Mouse (Mus musculus) embryonic facial prominence, embryonic 12.5 days (tissue): ENCODE results near the gene Rxfp4. TPM values are rescaled to one million over a fixed set of nuclear protein-coding genes. Genes with fewer than 3 reads are reported as not detected.
A peak's percentile ranks its signal among the peaks of the same experiment; 100 is the strongest.

Source experiments
- ATAC-seq: fragments of 200-750 bp; cut with Nextera tagmentation; 2 replicates; pipeline ENCODE4 v1.8.0; 2017; ENCODE audit not compliant: insufficient number of reproducible peaks, insufficient read depth, low FRiP score, low TSS enrichment
- H3K27ac ChIP-seq: fragments of 300-500 bp; sonication (generic); 2 replicates; pipeline ENCODE4 v1.5.1; 2016; ENCODE audit warnings: mild to moderate bottlenecking
- H3K27me3 ChIP-seq: fragments of 300-500 bp; sonication (generic); 2 replicates; pipeline ENCODE4 v1.6.1; 2016; ENCODE audit warnings: mild to moderate bottlenecking, moderate library complexity
- H3K36me3 ChIP-seq: fragments of 300-500 bp; sonication (generic); 2 replicates; pipeline ENCODE4 v1.6.1; 2016; ENCODE audit warnings: mild to moderate bottlenecking
- H3K4me1 ChIP-seq: fragments of 300-500 bp; sonication (generic); 2 replicates; pipeline ENCODE4 v1.6.1; 2016
- H3K4me2 ChIP-seq: fragments of 300-500 bp; sonication (generic); replicated peaks from 2 replicates; pipeline ENCODE4 v1.6.1; 2016; ENCODE audit warnings: mild to moderate bottlenecking, moderate library complexity
- H3K4me3 ChIP-seq: fragments of 300-500 bp; sonication (generic); 2 replicates; pipeline ENCODE4 v1.5.1; 2016; ENCODE audit warnings: mild to moderate bottlenecking
- H3K9ac ChIP-seq: fragments of 300-500 bp; sonication (generic); 2 replicates; pipeline ENCODE4 v1.6.1; 2016; ENCODE audit warnings: mild to moderate bottlenecking, moderate library complexity
- H3K9me3 ChIP-seq: fragments of 300-500 bp; sonication (generic); 2 replicates; pipeline ENCODE4 v1.6.1; 2016; ENCODE audit warnings: mild to moderate bottlenecking, moderate library complexity
- WGBS: fragments of 180-500 bp; shearing (Covaris S2); methylation state at CpG from one replicate; pipeline ENCODE4 v1.1.7; 2016; 5-methylcytosine and 5-hydroxymethylcytosine counted together
- polyA plus RNA-seq: library from polyadenylated mRNA; unstranded; fragments of >200 nt; fragmentation: Nextera tagmentation; extraction: Ambion mirVana; gene quantifications from 2 replicates; pipeline ENCODE4 v1.2.1, GENCODE M21; 2016

Rxfp4 gene
- polyA plus RNA-seq, 1 experiment from 2014 or later = not detected

DNA sequence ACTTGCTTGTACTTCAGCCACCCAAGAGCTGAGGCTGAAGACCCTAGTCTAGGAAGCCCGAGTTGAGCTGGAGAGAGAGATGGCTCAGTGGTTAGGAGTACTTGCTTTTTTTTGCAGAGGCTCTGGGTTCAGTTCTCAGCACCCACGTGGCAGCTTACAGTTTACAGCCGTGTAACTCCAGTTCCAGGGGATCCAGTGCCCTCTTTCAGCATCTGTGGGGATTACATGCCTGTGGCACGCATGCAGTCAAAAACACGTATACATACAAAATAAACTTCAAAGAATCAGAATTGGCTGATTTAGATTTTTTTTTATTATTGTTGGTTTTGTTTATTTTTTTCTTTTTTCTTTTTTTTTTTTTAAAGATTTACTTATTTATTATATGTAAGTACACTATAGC is 15.8 kb downstream of the Rxfp4 start:
- H3K36me3 ChIP-seq = peaks cover 91% of the 10 kb centered on the region

DNA sequence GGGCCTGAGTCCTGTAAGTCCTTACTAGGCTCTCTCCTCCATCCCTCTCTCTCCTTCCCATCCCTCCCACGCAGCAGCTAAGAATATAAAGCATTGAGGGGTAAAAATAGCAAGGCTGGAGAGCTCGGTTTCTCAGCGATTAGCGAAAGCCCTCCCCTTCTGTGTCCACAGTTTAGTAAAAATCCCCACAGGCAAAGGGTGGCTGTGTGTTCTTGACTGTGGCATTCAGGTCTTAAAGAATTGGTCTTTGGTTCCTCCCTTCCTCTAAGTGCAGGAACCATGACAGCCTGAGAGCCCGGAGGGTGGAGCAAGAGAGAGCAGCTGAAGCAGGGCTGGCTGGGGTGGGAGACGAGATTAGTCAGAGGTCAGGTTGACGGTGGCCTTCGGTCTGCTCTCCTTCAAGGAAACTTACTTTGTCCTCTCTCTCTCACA is 16.4 kb downstream of the Rxfp4 start:
- Histone ChIP-seq H3K4me1 (no peaks in the 10 kb centered on the region), H3K27me3 (no peaks in the 10 kb centered on the region), H3K27ac (no peak overlapping the region), H3K4me3 (no peak overlapping the region), H3K36me3 (peaks cover 91% of the 10 kb centered on the region), H3K9ac (no peak overlapping the region), H3K4me2 (no peak overlapping the region), H3K9me3 (no peaks in the 10 kb centered on the region)
- ATAC-seq = no peak
- 86% methylated on average over 8 of the region's 8 CpGs for WGBS

More for the DNA sequence above, 15.8 kb downstream of the Rxfp4 start:
- no peak overlapping the region for H3K27ac ChIP-seq
- WGBS = 94% methylated on average over 5 of the region's 5 CpGs
- no peaks in the 10 kb centered on the region for H3K27me3 ChIP-seq
- H3K9ac ChIP-seq = no peak overlapping the region
- no peak for ATAC-seq
- no peaks in the 10 kb centered on the region for H3K4me1 ChIP-seq
- H3K4me3 ChIP-seq = no peak overlapping the region
- no peaks in the 10 kb centered on the region for H3K9me3 ChIP-seq
- H3K4me2 ChIP-seq = no peak overlapping the region

DNA sequence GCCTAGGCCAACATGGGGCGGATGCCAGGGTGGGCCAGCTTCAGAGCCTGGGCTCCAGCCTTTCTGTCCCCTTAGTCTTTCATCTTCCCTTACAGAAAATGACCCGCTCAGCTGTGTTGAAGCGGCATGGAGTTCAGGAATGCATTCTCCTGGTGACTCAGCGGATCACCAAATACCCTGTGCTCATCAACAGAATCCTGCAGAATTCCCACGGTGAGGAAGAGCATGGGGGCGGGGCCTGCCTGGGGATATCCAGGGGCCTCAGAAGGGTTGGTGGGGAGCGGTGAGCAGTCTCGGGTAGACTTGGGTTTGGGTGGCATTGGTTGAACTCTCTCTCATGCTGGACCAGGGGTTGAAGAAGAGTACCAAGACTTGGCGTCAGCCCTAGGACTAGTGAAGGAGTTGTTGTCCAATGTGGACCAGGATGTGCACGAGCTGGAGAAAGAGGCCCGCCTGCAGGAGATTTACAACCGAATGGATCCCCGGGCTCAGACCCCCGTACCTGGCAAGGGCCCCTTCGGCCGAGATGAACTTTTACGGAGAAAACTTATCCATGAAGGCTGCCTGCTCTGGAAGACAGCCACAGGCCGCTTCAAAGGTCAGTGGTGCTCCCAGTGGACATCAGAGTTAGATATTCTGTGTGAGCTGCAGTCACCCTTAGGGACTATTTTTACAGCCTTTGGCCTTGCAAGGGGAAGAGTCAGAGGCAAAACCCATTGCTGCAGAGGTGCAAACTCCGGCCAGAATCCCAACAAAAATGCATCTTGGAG is 17.3 kb downstream of the Rxfp4 start:
- H3K36me3 ChIP-seq = peaks cover 93% of the 10 kb centered on the region
- ATAC-seq = no peak
- no peak overlapping the region for H3K4me2 ChIP-seq
- H3K9ac ChIP-seq = no peak overlapping the region
- WGBS = 92% methylated on average over 19 of the region's 19 CpGs
- H3K4me1 ChIP-seq = no peaks in the 10 kb centered on the region
- H3K4me3 ChIP-seq = no peak overlapping the region
- no peaks in the 10 kb centered on the region for H3K9me3 ChIP-seq
- no peaks in the 10 kb centered on the region for H3K27me3 ChIP-seq
- H3K27ac ChIP-seq = no peak overlapping the region

DNA sequence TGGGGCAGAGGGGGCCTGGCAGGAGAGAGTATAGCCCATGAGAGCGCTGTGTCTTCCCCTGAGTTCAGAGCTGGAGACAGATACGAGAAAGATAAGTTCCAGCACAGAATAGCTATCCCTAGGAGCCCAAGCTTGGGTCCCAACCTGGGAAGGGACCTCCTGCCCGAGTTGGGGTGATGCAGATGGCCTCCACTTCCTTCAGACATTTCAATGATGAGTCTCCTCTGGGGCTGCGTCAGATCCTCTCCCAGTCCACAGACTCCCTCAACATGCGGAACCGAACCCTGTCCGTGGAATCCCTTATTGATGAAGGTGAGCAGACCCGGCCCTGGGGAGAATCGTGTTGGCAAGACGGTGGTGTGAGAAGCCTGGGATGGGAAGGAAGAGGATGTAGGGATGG is 19.9 kb downstream of the Rxfp4 start:
- ATAC-seq = no peak
- WGBS = 93% methylated on average over 10 of the region's 10 CpGs
- H3K4me2 ChIP-seq = no peak overlapping the region
- no peaks in the 10 kb centered on the region for H3K4me1 ChIP-seq
- peaks cover 89% of the 10 kb centered on the region for H3K36me3 ChIP-seq
- no peak overlapping the region for H3K27ac ChIP-seq
- no peak overlapping the region for H3K4me3 ChIP-seq
- no peaks in the 10 kb centered on the region for H3K27me3 ChIP-seq
- H3K9me3 ChIP-seq = no peaks in the 10 kb centered on the region
- no peak overlapping the region for H3K9ac ChIP-seq

DNA sequence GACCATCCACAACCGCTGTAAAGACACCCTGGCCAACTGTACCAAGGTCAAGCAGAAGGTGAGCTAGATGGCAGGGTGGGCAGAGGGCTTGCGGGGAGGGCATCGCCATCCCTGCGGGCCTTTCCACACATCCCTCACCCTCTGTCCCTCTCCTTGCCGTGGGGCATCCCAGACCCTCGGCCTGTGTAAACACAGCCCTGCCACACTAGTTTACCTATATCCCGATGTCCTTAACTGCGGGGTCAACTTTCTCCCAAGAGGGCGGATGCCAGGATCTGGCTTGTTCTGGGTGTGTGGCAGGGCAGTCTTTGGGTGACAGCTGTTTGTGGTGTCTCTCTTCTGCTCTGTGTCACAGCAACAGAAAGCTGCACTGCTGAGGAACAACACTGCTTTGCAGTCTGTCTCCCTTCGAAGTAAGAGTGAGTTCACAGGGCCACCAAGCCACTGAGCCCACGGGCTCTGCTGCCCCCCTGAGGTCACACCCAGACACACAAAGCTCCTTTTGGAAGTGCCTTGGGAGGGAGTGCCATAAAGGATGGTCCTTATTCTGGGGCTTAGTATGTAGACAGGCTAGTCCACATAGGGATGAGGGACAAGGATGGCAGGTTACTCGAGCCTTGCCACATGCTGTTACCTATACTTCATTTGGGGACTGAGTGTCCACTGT is 20.9 kb downstream of the Rxfp4 start:
- Histone ChIP-seq H3K9ac (no peak overlapping the region), H3K36me3 (peaks cover 84% of the 10 kb centered on the region), H3K9me3 (no peaks in the 10 kb centered on the region), H3K4me1 (no peaks in the 10 kb centered on the region), H3K27ac (no peak overlapping the region), H3K4me3 (no peak overlapping the region), H3K27me3 (no peaks in the 10 kb centered on the region), H3K4me2 (no peak overlapping the region)
- WGBS = 80% methylated on average over 12 of the region's 12 CpGs
- ATAC-seq = no peak

DNA sequence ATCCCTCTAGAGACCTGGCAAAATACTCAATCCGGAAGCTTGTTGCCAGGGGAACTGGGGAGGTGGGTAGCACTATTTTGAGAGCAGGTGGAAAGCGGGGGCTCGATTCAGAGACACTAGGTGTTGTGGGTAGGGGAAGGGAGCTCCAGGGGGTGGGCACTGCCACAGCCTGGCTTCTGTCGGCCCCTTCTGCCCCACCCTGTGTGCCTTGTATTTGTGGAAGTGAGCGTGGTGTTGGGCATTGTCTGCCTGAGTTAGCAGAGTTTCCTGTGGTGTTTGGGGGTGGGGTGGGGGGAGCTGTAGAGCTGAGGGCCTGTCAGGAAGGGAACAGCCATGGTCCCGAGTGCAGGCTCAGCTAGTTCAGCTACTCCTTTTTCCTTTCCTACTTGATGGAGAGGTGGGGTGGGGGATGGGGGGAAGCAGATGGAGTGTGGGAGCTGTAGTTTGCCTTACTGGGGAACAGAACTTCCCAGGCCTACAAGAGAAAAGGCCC is 22.0 kb downstream of the Rxfp4 start:
- Histone ChIP-seq H3K4me3 (no peak overlapping the region), H3K4me2 (no peak overlapping the region), H3K9me3 (no peaks in the 10 kb centered on the region), H3K4me1 (no peaks in the 10 kb centered on the region), H3K27me3 (no peaks in the 10 kb centered on the region), H3K36me3 (peaks cover 77% of the 10 kb centered on the region), H3K27ac (peak overlapping the region; percentile 43; the same call in 1 of the 2 replicates), H3K9ac (no peak overlapping the region)
- 73% methylated on average over 6 of the region's 6 CpGs for WGBS
- no peak for ATAC-seq

DNA sequence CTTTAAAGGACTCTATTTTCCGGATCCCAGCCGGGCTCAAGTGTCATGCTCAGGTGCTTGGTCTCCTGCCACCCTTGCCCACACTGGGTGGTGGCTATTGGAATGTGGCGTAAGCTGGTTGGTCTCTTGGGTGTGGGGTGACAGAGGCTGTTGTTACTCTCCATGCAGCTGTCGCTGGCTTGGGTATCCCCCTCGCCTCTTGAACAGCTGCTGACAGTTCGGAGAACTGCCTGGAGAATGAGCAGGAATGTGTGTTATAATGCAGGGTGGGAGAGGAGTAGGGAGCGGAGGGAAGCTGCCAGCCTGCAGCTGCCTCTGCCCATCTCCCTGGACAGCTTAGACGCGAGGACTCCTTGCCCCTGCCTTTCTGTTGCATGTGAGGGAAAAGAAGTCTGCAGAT is 22.9 kb downstream of the Rxfp4 start:
- no peak overlapping the region for H3K4me3 ChIP-seq
- no peaks in the 10 kb centered on the region for H3K9me3 ChIP-seq
- H3K36me3 ChIP-seq = peaks cover 75% of the 10 kb centered on the region
- ATAC-seq = no peak
- H3K4me1 ChIP-seq = peaks cover 3% of the 10 kb centered on the region
- H3K27me3 ChIP-seq = no peaks in the 10 kb centered on the region
- WGBS = 79% methylated on average over 9 of the region's 9 CpGs
- H3K4me2 ChIP-seq = no peak overlapping the region
- no peak overlapping the region for H3K9ac ChIP-seq
- H3K27ac ChIP-seq = peak overlapping the region; percentile 43

DNA sequence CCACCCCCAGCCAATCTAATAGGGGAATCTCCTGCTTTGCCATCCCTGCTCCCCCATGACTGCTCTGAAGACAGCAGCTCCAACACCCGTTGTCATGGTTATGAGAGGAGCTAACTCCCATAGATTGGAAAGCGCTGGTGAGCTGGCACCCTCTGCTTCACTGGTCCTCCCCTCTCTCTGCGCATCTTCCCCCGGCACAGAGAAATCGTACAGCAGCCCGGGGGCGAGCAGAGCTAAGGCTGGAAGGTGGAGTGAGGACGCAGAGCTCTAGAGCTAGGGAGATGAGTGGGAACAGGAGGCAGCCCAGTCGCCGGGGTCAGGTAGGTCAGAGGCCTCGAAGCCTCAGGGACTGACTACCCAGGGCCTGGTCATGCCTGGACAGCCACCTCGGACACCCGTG is 23.7 kb downstream of the Rxfp4 start:
- H3K36me3 ChIP-seq = peaks cover 70% of the 10 kb centered on the region
- no peak for ATAC-seq

DNA sequence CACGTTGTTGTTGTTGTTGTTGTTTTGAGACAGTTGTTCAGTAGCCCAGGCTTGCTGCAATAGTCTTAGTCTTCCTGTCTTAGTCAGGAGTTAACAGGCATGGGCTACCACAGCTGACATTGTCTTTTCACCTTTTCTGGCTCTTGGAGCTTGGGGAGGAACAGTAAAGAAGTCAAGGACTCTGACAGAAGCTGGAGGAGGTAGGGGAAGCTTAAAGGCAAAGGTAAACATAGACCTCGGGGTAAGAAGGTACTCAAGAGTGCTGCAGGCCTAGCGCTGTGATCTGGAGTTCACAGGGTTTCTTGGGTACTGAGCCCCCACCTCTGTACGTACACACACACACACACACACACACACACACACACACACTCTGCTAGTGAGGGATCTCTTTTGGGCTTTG is 24.2 kb downstream of the Rxfp4 start:
- Histone ChIP-seq H3K36me3 (peaks cover 65% of the 10 kb centered on the region), H3K4me3 (no peak overlapping the region), H3K4me1 (peaks cover 15% of the 10 kb centered on the region), H3K27me3 (no peaks in the 10 kb centered on the region), H3K9me3 (no peaks in the 10 kb centered on the region), H3K4me2 (no peak overlapping the region), H3K9ac (no peak overlapping the region; the same call in 1 of the 2 replicates), H3K27ac (peak overlapping the region; percentile 7; the same call in 1 of the 2 replicates)
- no peak for ATAC-seq
- WGBS = 68% methylated on average over 4 of the region's 4 CpGs

More for the DNA sequence above, 23.7 kb downstream of the Rxfp4 start:
- Histone ChIP-seq H3K9ac (no peak overlapping the region; the same call in 1 of the 2 replicates), H3K4me3 (no peak overlapping the region), H3K27me3 (no peaks in the 10 kb centered on the region), H3K4me2 (no peak overlapping the region), H3K27ac (peak overlapping the region; percentile 7; the same call in 1 of the 2 replicates), H3K4me1 (peaks cover 11% of the 10 kb centered on the region), H3K9me3 (no peaks in the 10 kb centered on the region)
- WGBS = 63% methylated on average over 13 of the region's 13 CpGs

DNA sequence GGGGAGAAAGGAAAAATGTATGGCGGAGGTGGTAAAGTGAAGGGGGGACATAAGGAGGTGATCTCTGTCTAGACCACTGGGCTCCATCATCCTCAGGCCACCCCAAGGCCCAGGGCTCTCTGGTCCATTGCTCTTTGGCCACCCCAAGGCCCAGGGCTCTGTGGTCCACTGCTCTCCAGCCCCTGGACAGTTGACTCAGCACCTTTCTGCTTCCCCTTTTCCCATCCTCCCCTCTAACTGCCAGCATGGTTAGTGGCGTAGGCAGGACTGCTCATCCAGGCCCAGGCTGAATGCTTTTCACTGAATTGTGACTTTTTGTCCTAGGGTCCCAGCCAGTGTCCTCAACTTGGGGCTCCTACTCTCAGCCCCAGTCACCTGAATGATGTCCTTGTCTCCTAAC is 25.4 kb downstream of the Rxfp4 start:
- Histone ChIP-seq H3K27ac (no peak overlapping the region), H3K27me3 (no peaks in the 10 kb centered on the region), H3K4me2 (no peak overlapping the region), H3K36me3 (peaks cover 53% of the 10 kb centered on the region), H3K9ac (no peak overlapping the region), H3K9me3 (no peaks in the 10 kb centered on the region), H3K4me3 (no peak overlapping the region), H3K4me1 (peaks cover 19% of the 10 kb centered on the region)
- no peak for ATAC-seq
- 82% methylated on average over 2 of the region's 2 CpGs for WGBS

DNA sequence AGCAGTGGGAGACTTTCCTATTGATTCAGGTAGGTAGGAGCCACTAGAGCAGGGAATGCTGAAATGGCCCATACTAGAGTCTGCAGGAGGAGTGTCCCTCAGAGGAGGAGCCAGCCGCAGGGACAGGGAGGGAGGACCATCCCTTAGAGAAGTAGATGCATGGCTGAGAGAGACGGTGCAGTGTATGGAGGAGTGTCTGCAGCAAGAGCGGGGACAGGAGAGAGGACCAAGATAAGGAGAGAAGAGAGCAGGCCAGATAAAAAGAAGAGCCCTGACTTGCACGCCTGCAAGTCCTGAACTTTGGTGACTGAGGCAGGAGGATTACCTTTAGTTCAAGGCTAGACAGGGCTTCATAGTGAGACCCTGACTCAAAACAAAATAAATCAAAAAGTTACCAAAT is 25.8 kb downstream of the Rxfp4 start:
- WGBS = 63% methylated on average over 4 of the region's 4 CpGs
- no peak overlapping the region for H3K4me3 ChIP-seq
- no peak overlapping the region for H3K27ac ChIP-seq
- peaks cover 49% of the 10 kb centered on the region for H3K36me3 ChIP-seq
- no peaks in the 10 kb centered on the region for H3K9me3 ChIP-seq
- no peak for ATAC-seq
- peaks cover 19% of the 10 kb centered on the region for H3K4me1 ChIP-seq
- no peaks in the 10 kb centered on the region for H3K27me3 ChIP-seq
- H3K4me2 ChIP-seq = no peak overlapping the region
- no peak overlapping the region for H3K9ac ChIP-seq

DNA sequence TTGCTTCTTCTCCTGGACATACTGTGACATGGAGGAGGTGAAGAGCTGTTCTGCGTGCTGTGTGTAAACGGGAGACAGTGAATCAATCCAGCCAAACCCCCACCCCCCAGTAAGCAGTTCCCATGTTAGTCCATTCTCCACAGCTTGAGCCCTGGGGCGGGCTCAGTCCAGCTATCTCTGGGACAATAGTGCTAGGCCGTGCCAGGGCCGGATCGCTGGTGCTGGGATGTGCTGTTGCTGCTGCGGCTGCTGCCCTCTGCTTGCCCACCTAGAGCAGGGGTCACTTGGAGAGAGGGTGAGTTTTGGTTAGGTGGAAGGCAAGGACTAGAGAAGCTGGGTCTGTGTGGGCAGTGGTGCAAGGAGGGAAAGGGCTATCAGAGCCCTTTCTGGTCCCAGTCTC is 26.6 kb downstream of the Rxfp4 start:
- H3K9ac ChIP-seq = no peak overlapping the region
- H3K36me3 ChIP-seq = peaks cover 41% of the 10 kb centered on the region
- H3K27ac ChIP-seq = no peak overlapping the region
- no peak for ATAC-seq
- H3K27me3 ChIP-seq = no peaks in the 10 kb centered on the region
- no peaks in the 10 kb centered on the region for H3K9me3 ChIP-seq
- peaks cover 19% of the 10 kb centered on the region for H3K4me1 ChIP-seq
- 84% methylated on average over 7 of the region's 7 CpGs for WGBS
- no peak overlapping the region for H3K4me2 ChIP-seq
- H3K4me3 ChIP-seq = no peak overlapping the region
